Mouse (Mus musculus): ENCODE data around the gene Ezh1.

Gene Ezh1

DNA sequence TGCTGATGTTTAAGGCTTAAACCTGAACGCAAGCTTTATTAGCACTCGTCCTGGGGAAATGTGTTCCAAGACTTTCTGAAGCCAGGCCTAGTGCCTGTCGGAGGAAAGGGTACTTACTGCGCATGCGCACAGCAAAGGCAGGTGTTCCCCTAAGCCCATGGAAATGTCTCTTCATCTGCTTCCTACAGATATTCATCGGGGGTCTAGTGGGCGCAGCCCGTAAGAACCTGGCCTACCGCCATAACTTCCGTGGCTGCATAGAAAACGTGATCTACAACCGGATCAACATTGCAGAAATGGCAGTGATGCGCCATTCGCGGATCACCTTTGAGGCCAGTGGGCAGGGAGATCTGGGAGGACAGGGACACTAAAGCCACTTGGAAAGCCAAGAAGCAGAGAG is 47.0 kb downstream of the Ezh1 start:
- DNase-seq, result no peak

DNA sequence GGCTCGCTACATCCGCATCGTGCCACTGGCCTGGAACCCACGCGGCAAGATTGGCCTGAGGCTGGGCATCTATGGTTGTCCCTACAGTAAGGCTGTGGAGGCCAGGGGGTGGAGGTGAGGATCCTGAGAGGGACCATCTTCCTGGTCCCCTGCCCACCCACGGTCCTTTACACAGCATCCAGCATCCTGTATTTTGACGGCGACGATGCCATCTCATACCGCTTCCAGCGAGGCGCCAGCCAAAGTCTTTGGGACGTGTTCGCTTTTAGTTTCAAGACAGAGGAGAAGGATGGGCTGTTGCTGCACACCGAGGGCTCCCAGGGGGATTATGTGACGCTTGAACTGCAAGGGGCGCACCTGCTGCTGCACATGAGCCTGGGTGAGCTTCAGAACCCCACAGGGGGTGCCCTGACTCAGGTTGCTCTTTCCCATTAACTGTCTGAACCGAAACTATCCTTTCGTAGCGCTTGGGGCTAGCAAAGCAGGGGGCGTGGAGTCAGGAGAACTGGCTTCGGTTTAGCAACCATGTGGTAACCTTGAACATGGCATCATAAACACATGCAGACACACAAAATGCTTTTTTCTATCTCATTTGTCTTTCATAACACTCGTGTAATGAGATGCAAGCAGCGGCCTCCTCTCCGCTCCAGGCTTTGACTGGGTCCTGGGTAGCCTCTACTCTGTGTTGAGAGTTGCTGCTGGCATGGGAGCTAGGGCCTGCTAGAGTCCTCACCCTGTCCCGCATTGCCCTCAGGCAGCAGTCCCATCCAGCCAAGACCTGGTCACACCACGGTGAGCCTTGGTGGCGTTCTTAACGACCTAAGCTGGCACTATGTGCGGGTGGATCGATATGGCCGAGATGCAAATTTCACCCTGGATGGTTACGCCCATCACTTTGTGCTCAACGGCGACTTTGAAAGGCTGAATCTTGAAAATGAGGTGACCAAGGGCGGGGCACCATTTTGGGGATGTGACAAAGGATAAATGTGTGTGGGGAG is 47.9 kb downstream of the Ezh1 start:
- peak; percentile 56 for DNase-seq

DNA sequence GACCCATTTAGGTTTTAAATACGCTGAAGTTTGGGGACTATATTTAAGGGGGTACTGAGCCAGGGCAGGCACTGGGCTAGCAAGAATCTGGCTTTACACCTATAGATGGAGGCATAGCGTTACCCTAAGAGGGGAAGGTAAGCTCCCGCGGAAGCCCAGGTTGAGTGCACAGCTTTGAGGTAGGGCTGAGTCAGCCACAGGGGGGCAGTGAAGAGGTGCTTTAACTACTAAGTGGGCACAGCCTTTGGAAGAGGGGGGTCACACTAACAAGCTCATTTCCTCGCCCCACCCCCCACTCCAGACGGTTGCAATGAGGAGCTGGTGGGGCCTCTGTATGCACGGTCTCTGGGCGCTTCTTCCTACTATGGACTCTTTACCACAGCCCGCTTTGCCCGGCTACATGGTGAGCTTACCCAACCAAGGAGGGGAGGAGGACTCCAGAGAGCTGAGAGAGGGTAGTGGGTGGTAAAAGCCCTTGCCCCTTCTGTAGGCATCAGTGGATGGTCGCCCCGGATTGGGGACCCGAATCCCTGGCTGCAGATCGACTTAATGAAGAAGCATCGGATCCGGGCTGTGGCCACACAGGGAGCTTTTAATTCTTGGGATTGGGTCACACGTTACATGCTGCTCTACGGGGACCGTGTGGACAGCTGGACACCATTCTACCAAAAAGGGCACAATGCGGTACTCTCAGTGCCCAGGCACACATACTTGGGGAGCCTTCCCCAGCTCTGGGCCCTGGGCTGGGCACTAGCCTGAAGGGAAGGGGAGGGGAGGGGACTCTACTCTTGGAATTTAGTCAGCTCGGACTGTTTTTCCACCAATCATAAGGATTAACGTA is 49.1 kb downstream of the Ezh1 start:
- peak; percentile 80 to 83 for DNase-seq

DNA sequence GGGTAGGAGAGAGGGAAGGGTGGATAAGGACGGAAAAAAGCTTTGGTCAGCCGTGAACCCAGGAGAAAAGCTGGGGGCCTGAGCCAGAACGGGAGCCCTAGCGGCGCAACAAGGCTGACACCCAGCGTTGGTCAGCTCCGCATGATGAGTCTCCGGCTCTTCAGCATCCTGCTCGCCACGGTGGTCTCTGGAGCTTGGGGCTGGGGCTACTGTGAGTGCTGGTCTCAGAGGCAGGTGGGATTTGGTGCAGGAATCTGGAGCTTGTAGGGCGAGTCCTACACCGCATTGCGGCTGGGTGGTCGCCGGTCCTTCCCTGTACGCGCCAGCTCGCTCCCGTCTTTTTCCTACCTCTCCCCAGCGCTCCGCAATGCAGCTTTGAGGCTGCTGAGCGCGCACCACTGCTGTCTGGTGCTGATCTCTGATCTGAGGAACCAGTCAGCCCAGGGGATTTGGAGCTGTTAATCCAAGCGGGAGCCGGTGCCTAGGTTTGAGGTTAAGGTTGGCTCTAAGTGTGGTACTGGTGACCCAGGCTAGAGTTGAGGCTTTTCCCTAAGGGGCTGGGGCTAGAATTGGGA is 50.1 kb downstream of the Ezh1 start:
- DNase-seq, result no peak

DNA sequence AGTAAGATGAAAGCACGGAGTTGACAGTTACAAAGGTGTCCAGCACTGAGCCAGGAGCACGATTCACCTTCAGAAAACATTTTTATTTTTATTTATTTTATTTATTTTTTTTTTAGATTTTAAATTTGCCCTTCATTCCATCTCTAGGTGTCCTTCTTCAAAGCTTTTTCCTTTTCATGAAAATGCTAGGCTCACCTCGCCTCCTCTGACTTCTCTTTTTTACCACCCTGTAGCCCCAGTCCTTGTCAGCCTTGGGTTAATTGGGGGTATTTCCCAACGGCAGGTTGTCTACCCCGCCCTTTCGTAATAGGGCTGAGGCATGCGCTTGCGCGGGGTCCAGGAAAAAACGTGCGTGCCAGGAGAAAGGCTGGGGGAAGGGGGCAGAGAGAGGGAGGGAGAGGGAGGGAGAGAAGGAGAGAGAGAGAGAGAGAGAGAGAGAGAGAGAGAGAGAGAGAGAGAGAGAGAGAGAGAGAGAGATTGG is 50.6 kb downstream of the Ezh1 start:
- DNase-seq, result peak in 1 of 2 experiments; percentile 45

DNA sequence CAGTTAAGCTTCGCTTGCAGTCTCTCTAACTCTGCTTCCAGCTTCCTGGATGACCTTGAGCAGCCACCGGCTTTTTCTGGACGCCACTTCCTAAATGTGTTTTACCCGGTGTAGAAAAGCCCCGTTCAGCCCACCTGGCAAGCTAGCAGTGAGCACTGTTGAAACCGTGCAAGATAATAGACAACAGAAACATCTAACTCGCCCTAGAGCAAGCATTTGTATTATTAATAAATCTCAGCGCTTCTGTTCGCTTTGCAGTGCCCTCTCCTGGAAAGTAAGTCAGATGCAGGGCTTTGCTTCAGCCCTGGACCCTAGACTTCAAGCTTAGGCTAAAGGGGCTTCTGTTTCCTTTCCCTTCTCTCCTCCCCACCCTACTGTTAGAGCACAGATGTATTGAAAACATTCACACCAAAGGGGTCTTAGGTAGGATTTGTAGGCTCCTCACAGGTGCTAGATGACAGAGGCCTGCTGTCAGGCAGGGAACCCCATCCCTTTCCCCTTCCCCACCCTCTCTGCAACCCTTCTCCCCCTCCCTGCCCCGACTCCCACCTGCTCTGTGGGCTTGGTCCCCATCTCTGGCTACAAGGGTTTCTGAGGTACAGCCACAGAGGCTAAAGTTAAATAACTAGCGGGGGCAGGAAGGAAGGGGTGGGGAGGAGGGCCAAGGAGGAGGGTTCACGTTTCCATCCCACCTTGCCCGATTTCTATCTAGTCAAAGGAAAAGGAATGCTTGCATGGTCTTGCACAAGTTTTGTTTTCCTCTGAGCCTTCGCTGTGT is 51.2 kb downstream of the Ezh1 start, which contains the start of gene Ccr10:
TSS of gene Ccr10 (minus strand) at position 593 of the 778 bp plus-strand sequence.
- no peak for DNase-seq

DNA sequence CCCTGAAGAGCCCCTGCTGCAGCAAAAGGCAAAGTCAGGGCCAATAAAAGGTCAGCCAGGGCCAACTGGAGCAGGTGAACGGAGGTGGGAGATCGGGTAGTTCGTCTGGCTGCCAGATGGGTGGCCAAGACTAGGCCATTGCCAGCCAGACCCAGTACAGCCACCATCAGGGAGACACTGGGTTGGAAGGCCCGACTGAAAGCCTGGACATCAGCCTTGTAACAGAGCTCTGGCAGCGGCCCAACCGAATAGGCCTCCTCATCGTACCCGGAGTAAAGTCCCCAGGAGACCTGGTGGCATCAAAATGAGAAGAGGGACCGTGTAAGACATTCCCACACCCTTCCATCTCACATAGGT is 51.9 kb downstream of the Ezh1 start:
- DNase-seq, result no peak

DNA sequence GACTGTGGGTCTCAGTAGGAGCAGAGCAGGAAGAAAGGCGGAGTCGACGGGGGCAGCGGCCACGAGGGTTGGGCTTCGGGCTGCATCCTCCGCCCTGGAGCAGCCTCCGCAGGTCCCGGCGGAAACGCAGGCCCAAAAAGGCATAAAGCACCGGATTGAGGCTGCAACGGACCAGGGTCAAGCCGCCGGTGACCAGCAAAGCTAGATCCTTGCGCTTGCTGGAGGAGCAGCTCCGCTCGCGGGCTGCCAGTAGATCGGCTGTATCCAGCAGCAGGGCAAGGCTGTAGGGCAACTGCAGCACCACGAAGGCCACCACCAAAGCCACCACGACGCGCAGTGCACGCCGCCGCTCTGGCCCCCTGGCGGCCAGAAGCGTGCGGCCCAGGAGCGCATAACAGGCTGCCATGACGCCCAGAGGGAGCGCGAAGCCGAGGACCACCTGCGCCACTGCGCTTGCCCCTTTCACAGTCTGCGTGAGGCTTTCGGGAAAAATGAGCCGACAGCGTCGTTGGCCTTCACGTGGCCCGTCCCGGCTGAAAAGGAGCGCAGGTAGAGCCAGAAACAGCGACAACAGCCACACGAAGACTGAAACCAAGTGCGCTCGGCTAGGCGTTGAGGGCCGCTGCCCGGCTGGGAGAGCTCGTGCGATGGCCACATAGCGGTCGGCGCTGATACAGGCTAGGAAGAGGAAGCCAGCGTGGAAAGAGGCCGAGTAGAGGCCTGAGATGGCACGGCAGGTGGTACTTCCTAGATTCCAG is 52.5 kb downstream of the Ezh1 start:
- peak; percentile 84 to 86 for DNase-seq

DNA sequence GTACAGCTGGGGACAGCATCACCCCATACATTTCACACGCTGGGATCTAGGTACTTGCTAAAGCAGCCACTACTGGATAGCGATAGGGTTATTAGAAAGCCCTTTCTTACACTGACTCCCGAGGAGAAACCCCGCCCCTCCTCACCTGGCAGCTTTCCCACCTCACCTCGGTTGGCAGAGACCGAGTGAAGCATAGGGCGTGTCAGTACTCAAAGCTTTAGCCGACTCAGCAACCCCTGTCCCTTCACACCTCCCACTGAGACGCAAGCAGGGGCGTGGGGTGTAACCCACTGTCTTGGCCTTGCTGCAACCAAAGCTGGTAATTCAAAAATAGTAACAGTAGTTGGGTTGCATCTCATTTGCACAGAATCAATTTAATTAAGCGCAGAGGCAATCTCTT is 53.2 kb downstream of the Ezh1 start:
- no peak for DNase-seq

DNA sequence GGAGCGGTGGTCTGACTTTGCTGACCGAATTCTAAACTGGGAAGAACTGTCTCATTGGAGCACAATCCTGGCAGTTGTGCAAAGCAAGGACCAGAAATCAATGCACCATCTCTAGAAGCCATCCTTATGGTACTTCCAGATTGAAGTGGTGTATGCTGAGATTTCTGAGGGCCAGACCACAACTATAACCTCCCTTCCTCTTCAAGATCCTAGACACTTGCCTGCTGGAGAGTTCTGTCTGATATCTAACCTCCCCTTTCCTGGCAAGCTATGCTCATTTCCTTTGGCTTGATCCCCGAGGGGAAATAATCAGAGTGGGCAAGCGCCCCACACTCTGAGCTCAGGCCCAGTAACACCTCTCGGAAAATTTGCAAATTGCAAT is 53.8 kb downstream of the Ezh1 start:
- DNase-seq, result no peak

DNA sequence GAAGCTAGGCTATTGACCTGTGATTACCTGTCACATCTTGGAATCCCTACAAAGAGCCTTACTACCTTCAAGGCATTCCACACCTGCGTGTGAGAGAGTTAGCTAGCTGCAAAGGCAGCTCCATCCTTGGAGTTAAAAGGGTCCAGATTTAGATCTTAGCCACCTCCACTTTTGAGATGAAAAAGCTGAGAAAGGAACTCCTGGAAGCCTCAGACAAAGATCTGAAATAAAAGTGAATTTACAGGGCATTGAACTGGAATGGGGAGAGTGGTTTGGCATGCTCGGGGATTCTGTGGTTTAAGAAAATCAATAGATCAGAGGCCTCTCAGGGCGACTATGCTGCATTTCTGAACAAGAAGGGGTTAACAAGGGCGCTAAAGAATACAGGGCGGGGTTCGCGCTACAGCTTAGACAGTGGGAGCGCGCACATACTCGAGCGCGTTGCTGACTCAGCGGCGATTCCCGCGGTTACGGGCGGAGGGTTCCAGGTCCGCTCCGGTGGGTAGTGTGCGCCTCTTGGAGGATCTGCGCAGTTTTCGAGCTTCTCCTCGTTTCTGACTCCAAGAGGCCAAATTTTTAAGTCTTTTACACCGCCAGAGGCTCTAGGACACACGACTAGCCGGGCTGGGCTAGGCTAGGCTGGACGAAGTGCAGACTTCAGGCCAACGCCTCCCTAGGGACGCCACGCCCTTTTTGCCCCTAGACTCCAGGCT is 54.4 kb downstream of the Ezh1 start:
- peak; percentile 53 to 55 for DNase-seq

DNA sequence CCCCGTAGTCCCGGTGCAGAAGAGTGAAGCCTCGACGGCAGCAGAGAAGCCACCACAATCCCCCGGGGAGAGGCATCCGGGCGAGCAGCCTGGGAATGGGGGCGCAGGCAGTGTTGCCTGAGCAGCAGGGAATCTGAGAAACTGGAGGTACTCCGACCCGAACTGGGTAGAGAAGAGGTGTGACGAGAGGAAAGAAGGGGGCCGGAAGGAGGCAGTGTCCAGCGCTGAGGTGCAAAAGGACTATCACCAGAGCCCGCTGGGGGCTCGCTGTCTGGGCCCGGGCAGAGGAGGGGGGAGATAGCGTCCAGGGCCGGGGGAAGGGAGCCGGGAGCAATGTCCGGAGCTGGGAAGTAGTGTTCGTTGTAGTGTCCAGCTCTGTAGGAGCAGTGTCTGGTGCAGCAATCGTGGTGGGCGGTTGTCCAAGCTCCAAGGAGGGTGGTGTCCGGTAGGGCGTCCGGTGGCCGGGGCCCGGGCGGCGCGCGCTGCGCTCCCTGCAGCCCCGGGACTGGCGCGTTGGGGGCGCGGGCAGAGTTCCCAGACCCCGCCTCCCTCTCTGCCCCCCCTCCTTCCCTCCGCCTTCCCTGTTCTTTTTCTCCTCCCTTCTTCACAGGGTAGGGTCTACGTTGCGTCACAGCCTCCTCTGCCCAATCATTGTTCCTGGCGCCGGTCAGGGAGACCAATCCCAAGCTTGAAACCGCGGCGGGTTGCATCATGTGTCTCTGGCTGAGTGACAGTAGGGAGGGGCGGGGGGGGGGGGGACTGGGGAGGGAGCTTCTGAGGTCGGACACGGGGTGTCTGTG is 55.3 kb downstream of the Ezh1 start, which contains the start of gene Plekhh3:
TSS of gene Plekhh3 (minus strand) at position 541 of the 800 bp plus-strand sequence.
- DNase-seq, result peak; percentile 79 to 82

DNA sequence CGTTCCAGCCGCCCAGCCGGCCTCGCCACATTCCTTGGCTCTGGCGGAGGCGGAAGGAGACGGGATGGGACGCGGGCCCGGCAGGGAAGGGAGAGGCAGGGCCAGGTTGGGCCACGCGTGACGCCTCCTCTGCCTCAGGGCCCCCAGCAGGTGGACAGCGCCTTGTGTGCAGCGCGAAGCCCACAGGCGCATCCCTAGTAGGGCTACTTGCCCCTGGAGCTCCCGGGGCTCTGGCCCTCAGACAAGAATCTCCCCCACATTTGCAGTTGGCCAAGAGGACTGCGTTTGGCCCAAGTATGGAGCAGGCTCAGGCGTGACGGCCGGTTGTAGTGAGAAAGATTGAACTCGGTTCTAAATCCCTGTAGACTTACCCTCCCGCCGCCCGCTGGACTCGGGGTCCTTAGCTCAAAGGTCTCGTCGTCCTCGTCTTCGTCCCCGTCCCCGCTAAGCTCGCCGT is 55.9 kb downstream of the Ezh1 start, which contains the start of gene Cntnap1:
TSS of gene Cntnap1 (plus strand) at position 170 of the 457 bp plus-strand sequence.
- DNase-seq, result no peak

DNA sequence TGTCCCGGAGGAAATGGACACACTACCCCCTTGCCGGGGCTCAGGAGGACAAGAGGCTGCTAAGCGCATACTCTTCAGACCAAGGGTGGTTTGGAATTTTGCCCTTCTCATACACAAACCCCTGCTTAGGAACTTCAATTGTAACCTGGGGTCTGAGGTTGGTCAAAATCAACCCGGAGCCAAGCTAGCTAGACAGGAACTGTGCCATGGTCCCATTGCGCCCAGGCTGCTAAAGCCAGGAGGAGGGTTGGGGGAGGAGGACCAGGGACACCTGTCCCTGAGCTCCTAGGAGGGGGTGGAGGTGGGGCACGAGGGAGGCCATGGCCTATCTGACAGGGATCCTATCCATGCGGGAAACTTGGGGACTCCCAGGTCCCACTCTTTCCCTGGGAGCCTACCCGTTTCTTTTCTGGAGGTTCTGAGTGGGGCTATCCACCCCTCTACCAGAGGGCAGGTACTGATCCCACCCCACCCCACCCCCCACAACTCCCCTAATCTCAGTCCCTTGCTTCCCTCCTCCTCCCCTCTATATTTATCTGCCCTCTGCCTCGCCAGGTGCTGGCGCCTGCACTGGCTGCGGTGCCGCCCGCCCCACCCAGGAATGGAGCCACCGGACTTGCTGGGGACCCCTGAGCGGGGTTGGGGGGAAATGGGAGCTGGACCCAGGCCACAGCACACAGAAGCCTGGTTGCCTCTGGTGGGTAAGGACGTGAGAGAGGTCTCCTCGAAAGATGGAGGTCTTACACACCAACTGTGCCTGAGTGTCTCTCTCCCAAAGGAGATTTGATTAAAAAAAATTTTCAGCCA is 56.8 kb downstream of the Ezh1 start:
- DNase-seq, result no peak

DNA sequence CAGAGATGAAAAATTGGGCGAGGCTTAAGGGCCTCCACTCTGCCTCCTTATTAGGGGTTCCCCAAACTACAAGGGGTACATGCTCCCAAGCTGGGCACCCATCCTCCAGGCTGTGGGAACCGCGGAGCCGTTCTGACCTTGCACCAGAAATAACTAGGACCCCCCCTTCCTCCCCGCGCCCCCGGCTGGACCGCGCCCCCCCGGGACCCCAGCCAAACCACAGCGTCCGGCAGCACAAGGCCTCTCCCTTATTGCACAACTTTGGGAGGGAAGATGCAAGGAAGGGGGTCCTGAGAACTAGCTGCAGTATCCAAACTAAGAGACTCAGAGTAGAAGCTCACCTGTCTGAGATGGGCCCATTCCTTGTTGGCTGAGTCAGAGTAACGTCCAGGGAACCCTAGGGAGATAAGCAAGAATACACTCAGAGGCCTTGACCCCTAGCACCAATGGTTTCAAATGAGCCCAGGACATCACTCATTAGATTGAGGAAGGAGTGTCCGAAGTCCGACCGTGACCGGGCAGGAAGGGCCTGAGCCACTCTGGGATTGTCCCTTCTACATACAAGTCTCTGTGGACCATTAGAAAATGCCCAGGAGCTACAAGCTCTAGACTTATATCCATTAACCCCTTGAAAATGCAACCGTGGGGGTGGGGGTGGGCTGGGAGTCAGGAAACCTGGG is 57.8 kb downstream of the Ezh1 start:
- no peak for DNase-seq

DNA sequence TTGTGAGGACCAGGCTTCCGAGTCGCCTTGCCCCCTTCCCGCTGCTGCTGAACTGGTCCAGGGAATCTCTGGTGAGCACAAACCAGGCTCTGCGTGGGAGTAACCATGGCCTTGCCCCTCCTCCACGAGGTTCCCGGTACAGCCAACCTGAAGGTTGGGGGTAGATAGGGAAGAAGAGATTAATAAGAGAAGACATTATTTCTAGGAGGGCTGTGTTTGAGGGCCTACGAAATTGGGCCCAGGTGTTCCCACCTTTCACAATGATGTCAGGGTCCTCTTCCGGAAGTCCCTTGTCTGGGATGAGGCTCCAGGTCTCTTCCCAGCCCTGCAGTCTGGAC is 58.3 kb downstream of the Ezh1 start:
- DNase-seq, result no peak

DNA sequence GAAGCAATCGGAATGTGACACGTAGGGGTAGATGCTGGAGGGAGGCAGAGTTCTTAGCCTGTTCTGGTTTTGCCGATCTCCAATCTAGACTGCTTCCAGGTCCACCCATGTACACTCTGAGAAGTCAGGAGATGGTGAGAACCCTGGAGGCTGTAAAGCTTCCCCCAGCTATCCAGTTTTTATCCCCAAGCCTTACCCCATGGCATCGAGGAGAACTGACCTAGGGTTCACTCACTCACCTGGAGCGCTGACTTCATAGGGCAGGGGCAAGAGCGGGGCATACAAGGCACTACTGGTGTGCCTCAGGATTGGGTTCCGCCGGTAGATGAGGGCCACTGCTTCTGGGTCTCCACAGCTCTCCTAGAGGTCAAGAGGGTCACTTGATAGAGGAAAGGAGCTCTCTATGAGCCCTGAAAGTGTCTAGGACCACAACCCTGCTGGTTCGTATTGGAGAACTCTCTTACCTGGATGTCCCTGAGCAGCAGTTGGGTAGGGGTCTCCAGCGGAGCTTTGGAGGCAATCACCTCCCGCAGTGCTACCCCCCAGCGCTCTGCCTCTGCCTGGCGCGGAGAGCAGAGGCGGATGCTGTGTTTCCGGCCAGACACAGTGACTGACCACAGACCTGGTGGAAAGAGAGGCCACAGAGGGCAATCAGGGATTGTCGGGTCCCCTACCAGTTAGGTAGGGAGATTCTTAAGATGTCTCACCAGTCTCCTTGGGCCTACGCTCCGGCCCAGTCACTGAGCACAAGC is 58.9 kb downstream of the Ezh1 start:
- DNase-seq, result no peak

DNA sequence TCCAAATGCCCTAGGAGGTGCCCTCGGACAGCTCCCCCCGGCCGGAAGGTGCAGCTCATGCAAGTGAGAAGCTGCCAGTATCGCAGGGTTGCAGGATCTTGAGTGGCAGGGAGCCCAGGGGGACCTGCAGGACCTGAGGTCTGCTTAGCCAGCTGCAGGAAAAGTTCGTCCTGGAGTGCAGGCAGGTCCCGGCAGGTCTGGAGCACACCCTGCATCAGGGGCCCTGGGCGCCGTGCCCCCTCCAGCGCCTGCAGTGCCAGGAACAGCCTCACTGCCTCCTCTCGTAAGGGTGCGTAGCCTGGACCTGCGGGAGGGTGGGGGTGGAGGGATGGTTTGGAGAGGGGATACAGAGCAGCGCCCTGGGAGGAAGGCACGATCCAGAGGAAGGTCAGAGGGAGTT is 59.9 kb downstream of the Ezh1 start:
- no peak for DNase-seq

Measured in B cell, adult 2 months (primary cell).